Mouse (Mus musculus): ENCODE measurements around the gene Mtfp1. TPM values are rescaled to one million over a fixed set of nuclear protein-coding genes. Genes with fewer than 3 reads are reported as not detected.

Mtfp1 gene
- total and polyA plus RNA-seq, 2 experiments = 16.6 to 41.5 TPM

- Histone ChIP-seq H3K27me3 (ENCODE audit: control insufficient read depth, insufficient read depth, low read length) (no peaks in the 10 kb centered on the region), H3K4me1 (ENCODE audit: control insufficient read depth, insufficient read depth, low read length) (peaks cover 12% of the 10 kb centered on the region), H3K36me3 (ENCODE audit: control insufficient read depth, insufficient read depth, low read length) (peaks cover 37% of the 10 kb centered on the region), H3K79me2 (ENCODE audit: control insufficient read depth, insufficient read depth, low read length) (no peaks in the 10 kb centered on the region), H3K27ac (replicated peaks; ENCODE audit: insufficient read depth, low read depth, low read length) (peak overlapping the region; percentile 16), H3K4me3 (ENCODE audit: insufficient read depth, low read depth, low read length) (peak overlapping the region; percentile 42), H3K9ac (ENCODE audit: low read depth, low read length) (peak overlapping the region; percentile 40)
- 35% methylated on average over 10 of the region's 10 CpGs for WGBS
- DNase-seq (ENCODE audit: extremely low read depth, low read depth, low spot score) = no peak
- no peak for TF ChIP-seq POLR2A (IDR thresholded peaks at IDR 0.05; ENCODE audit: extremely low read depth, insufficient read depth, low read length)
- TF ChIP-seq CTCF (IDR thresholded peaks at IDR 0.05; ENCODE audit: low read depth, low read length) = no peak
Observed at GRCm38 (mm10) chr11:4097091-4097621, 1.9 kb upstream of the Mtfp1 start.

GRCm38 (mm10) chr11:4096054-4096984 lies 1.1 kb upstream of the Mtfp1 start:
- peak overlapping the region; percentile 86 for H3K27ac ChIP-seq (replicated peaks; ENCODE audit: insufficient read depth, low read depth, low read length)
- 2% methylated on average over 45 of the region's 45 CpGs for WGBS
- H3K4me1 ChIP-seq (ENCODE audit: control insufficient read depth, insufficient read depth, low read length) = peaks cover 12% of the 10 kb centered on the region
- peak overlapping the region; percentile 74 for H3K9ac ChIP-seq (ENCODE audit: low read depth, low read length)
- H3K27me3 ChIP-seq (ENCODE audit: control insufficient read depth, insufficient read depth, low read length) = no peaks in the 10 kb centered on the region
- TF ChIP-seq CTCF (IDR thresholded peaks at IDR 0.05; ENCODE audit: low read depth, low read length) = no peak
- TF ChIP-seq POLR2A (IDR thresholded peaks at IDR 0.05; ENCODE audit: extremely low read depth, insufficient read depth, low read length) = 0 out of 2 replicates have a peak, but pooled peaks have one; percentile 26
- no peaks in the 10 kb centered on the region for H3K79me2 ChIP-seq (ENCODE audit: control insufficient read depth, insufficient read depth, low read length)
- peak overlapping the region; percentile 42 for H3K4me3 ChIP-seq (ENCODE audit: insufficient read depth, low read depth, low read length)
- DNase-seq (ENCODE audit: extremely low read depth, low read depth, low spot score) = peak; percentile 94
- H3K36me3 ChIP-seq (ENCODE audit: control insufficient read depth, insufficient read depth, low read length) = peaks cover 36% of the 10 kb centered on the region

GRCm38 (mm10) chr11:4094378-4095170 lies 671 bp downstream of the Mtfp1 start:
- DNase-seq (ENCODE audit: extremely low read depth, low read depth, low spot score) = peak; percentile 90
- H3K4me3 ChIP-seq (ENCODE audit: insufficient read depth, low read depth, low read length) = peak overlapping the region; percentile 76
- 0 out of 2 replicates have a peak, but pooled peaks have one; percentile 41 for TF ChIP-seq POLR2A (IDR thresholded peaks at IDR 0.05; ENCODE audit: extremely low read depth, insufficient read depth, low read length)
- peak; percentile 77 for TF ChIP-seq CTCF (IDR thresholded peaks at IDR 0.05; ENCODE audit: low read depth, low read length)
- H3K27me3 ChIP-seq (ENCODE audit: control insufficient read depth, insufficient read depth, low read length) = no peaks in the 10 kb centered on the region
- 3% methylated on average over 24 of the region's 24 CpGs for WGBS
- no peaks in the 10 kb centered on the region for H3K79me2 ChIP-seq (ENCODE audit: control insufficient read depth, insufficient read depth, low read length)
- peak overlapping the region; percentile 91 for H3K27ac ChIP-seq (replicated peaks; ENCODE audit: insufficient read depth, low read depth, low read length)
- H3K9ac ChIP-seq (ENCODE audit: low read depth, low read length) = peak overlapping the region; percentile 74
- H3K4me1 ChIP-seq (ENCODE audit: control insufficient read depth, insufficient read depth, low read length) = peaks cover 12% of the 10 kb centered on the region
- H3K36me3 ChIP-seq (ENCODE audit: control insufficient read depth, insufficient read depth, low read length) = peaks cover 34% of the 10 kb centered on the region

GRCm38 (mm10) chr11:4093459-4094377 lies 1.5 kb downstream of the Mtfp1 start:
- TF ChIP-seq POLR2A (IDR thresholded peaks at IDR 0.05; ENCODE audit: extremely low read depth, insufficient read depth, low read length) (no peak), CTCF (IDR thresholded peaks at IDR 0.05; ENCODE audit: low read depth, low read length) (no peak)
- H3K4me1 ChIP-seq (ENCODE audit: control insufficient read depth, insufficient read depth, low read length) = peaks cover 12% of the 10 kb centered on the region
- DNase-seq (ENCODE audit: extremely low read depth, low read depth, low spot score) = peak; percentile 86
- no peaks in the 10 kb centered on the region for H3K27me3 ChIP-seq (ENCODE audit: control insufficient read depth, insufficient read depth, low read length)
- 44% methylated on average over 18 of the region's 18 CpGs for WGBS
- H3K27ac ChIP-seq (replicated peaks; ENCODE audit: insufficient read depth, low read depth, low read length) = peak overlapping the region; percentile 66
- peak overlapping the region; percentile 67 for H3K9ac ChIP-seq (ENCODE audit: low read depth, low read length)
- peaks cover 26% of the 10 kb centered on the region; the same call in 1 of the 2 replicates for H3K36me3 ChIP-seq (ENCODE audit: control insufficient read depth, insufficient read depth, low read length)
- peak overlapping the region; percentile 41 for H3K4me3 ChIP-seq (ENCODE audit: insufficient read depth, low read depth, low read length)
- H3K79me2 ChIP-seq (ENCODE audit: control insufficient read depth, insufficient read depth, low read length) = no peaks in the 10 kb centered on the region

GRCm38 (mm10) chr11:4087267-4087666 lies 8.0 kb downstream of the Mtfp1 start:
- H3K27ac ChIP-seq (replicated peaks; ENCODE audit: insufficient read depth, low read depth, low read length) = no peak overlapping the region
- H3K9ac ChIP-seq (ENCODE audit: low read depth, low read length) = no peak overlapping the region
- WGBS = 72% methylated on average over 2 of the region's 2 CpGs
- TF ChIP-seq CTCF (IDR thresholded peaks at IDR 0.05; ENCODE audit: low read depth, low read length) = no peak
- no peak for TF ChIP-seq POLR2A (IDR thresholded peaks at IDR 0.05; ENCODE audit: extremely low read depth, insufficient read depth, low read length)
- peaks cover 14% of the 10 kb centered on the region; the same call in 1 of the 2 replicates for H3K36me3 ChIP-seq (ENCODE audit: control insufficient read depth, insufficient read depth, low read length)
- H3K4me1 ChIP-seq (ENCODE audit: control insufficient read depth, insufficient read depth, low read length) = no peaks in the 10 kb centered on the region
- H3K4me3 ChIP-seq (ENCODE audit: insufficient read depth, low read depth, low read length) = no peak overlapping the region
- H3K27me3 ChIP-seq (ENCODE audit: control insufficient read depth, insufficient read depth, low read length) = no peaks in the 10 kb centered on the region
- DNase-seq (ENCODE audit: extremely low read depth, low read depth, low spot score) = no peak
- no peaks in the 10 kb centered on the region for H3K79me2 ChIP-seq (ENCODE audit: control insufficient read depth, insufficient read depth, low read length)
